Mouse (Mus musculus) cerebellum, postnatal 14 days (tissue): ENCODE data around the gene RPS10-NUDT3.

Experiments
- DNase-seq, 2 experiments: peaks; one replicate each; pipeline ENCODE4 v3.0.0; 2021; ENCODE audit warnings: mixed read lengths in 2 of 2

Gene RPS10-NUDT3

GRCm38 (mm10) chr17:27552215-27553201 is 82.5 kb downstream of the RPS10-NUDT3 start:
- DNase-seq = peak; percentile 76 to 77

DNA sequence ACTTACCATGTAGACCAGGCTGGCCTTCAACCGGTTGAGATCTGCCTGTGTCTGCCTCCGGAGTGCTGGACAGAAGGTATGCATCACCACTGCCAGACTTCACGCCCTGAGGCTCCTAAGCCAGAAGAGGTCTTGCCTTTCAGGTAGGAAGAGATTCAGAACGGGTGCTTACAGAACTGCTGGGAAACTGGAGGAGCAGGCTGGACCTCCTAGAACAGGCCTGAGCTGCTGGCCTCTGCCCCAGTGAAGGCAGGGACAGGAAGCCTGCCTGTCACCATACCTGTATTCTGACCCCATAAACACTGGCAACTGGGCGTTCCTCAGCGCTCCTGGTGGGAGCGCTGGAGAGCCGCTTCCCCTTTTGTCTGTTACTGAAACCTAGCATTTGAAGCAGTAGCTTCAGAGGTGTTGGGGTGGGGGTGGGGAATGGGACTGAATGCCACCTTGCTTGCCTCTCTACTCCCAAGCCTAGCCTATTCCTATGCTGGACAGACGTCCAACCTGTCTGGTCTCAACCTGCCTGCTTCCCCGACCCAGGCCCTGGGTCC is 83.6 kb downstream of the RPS10-NUDT3 start:
- DNase-seq = no peak

- DNase-seq = peak in 1 of 2 experiments; percentile 57
Measured at GRCm38 (mm10) chr17:27549234-27549633, 85.8 kb downstream of the RPS10-NUDT3 start.

DNA sequence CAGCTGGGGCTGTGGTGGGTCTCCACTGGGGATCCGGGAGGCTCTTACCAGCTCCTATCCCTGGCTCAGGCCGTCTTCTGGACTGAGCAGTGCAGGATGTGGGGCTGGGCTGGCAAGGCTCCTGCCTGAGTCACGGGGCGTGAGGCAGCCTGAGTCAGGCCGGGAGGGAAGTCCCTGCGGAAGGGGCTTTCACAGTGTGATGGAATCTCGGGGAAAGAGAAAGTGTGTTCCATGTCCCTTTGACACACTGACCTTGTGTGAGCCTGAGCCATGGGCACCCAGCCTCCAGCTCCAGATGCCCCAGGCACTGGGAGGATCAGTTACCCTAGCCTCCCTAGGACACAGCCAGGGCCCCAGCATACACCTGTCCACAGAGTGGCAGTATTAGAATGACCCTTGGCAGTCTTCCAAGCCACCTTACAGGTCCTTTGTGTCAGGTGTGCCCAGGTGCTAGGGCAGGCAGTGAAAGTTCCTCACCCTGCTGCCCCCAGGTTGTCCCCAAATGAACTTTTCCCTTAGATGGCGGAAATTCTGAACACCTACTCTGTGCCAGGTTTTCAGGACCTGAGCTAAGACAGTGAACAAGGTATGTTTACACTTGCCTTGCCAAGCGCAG is 87.7 kb downstream of the RPS10-NUDT3 start:
- DNase-seq = no peak

- DNase-seq = no peak
Measured at GRCm38 (mm10) chr17:27546574-27547085, 88.4 kb downstream of the RPS10-NUDT3 start.

- no peak for DNase-seq
Measured at GRCm38 (mm10) chr17:27545991-27546390, 89.0 kb downstream of the RPS10-NUDT3 start.

- DNase-seq = no peak
Measured at GRCm38 (mm10) chr17:27544551-27544950, 90.5 kb downstream of the RPS10-NUDT3 start.

- DNase-seq = peak in 1 of 2 experiments; percentile 58
Measured at GRCm38 (mm10) chr17:27541984-27542383, 93.0 kb downstream of the RPS10-NUDT3 start.

DNA sequence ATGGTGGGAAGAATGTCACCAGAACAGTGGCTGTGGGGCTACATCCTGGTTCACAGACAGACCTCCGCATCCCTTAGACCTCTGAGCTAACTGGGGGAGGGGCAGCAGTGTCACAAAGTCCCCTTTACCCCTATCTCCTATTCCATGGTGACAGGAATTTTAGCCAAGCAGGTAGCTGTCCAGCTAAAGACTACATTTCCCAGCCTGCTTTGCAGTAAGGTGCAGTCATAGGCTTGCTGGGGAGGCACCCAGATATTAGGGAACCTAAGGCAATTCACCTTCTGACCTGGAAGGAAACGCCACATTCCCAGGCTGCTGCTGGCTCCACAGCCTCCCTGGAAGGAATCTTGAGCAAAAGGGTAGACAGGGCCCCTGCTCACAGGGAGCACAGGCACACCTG is 93.8 kb downstream of the RPS10-NUDT3 start:
- DNase-seq = no peak

DNA sequence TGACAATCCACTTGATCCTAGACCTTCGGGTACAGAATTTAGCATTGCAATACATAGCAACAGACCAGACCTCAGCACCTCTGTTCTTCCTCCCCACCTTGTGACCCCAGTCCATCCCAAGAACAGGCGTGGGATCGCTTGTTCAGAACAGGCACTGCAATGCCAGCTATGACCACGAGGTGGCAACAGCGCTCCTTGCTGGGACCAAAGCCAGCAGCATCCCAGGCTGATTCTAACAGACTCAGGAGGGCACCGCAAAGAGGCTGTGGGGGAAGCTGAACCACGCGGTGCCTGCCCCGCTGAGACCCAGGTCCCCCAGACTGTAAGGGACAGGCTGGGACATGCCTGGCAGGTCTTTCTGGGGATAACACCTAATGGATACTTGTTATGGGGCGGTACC is 100.3 kb downstream of the RPS10-NUDT3 start:
- peak; percentile 96 to 97 for DNase-seq

DNA sequence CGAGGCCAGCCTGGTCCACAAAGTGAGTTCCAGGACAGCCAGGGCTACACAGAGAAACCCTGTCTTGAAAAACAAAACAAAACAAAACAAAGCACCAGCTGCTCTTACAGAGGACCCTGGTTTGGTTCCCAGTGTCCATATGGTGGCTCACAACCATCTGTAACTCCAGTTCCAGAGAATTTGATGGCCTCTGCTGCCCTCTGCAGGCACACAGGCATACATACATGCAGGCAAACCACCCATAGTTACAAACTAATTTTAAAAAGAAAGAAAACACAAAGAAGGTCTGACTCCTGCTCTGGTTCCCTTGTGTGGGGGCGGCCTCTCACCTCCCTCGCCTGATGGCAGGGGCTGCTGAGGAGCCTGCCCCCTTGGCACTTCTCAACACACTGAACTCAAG is 101.7 kb downstream of the RPS10-NUDT3 start:
- no peak for DNase-seq

- no peak for DNase-seq
Measured at GRCm38 (mm10) chr17:27532095-27532494, 102.9 kb downstream of the RPS10-NUDT3 start.
